ENCODE assay signal across 17 mouse cellular contexts in genomic region chr10:95330375-95331363, GRCm38 (mm10). TPM values are rescaled to one million over a fixed set of nuclear protein-coding genes. Genes with fewer than 3 reads are reported as not detected.
A peak's percentile ranks its signal among the peaks of the same experiment; 100 is the strongest.
DNase-seq lines count a peak whose midpoint lies in the region; ATAC-seq and TF ChIP-seq lines count a peak whose summit lies in the region.
"Had no signal": no experiment of that assay in that cellular context is flagged by ENCODE, and none has a peak within 500 bp of the region (broad histone marks: within the 10 kb centered on the region; RNA-seq: fewer than 3 reads in every experiment).

No protein-coding gene starts in this region.

- H3K27me3 ChIP-seq in lung, embryonic 16.5 days (ENCODE audit: control insufficient read depth, insufficient read depth, low read depth, low read length), result no peaks in the 10 kb centered on the region
- no peaks in the 10 kb centered on the region; the same call in 1 of the 2 replicates for H3K27me3 ChIP-seq in hindbrain, embryonic 14.5 days (ENCODE audit: control insufficient read depth, insufficient read depth, low read length)
- no peaks in the 10 kb centered on the region for H3K27me3 ChIP-seq in forebrain, embryonic 16.5 days (replicated peaks; ENCODE audit: control insufficient read depth, insufficient read depth, low read length)
- H3K27me3 ChIP-seq: forebrain, embryonic 13.5 days; heart, embryonic 12.5 days; limb, embryonic 13.5 days had no signal

- DNase-seq in lung, adult 2 months, result no peak
- DNase-seq in Muller cell, postnatal 12 days (ENCODE audit: inconsistent ontology term), result peak; percentile 42
- peak; percentile 73 for DNase-seq in lung, postnatal 10 days
- no peak for DNase-seq in hindbrain, embryonic 14.5 days (ENCODE audit: low spot score)
- DNase-seq in left cerebral cortex, postnatal 10 days (ENCODE audit: extremely low spot score in 1 of 2, low spot score in 2 of 2), result no peak
- DNase-seq: cerebellum, adult 9-11 months; gastrocnemius, postnatal 10 days; kidney, adult 8-10 months; right cerebral cortex, postnatal 25 days; thymus, postnatal 36 days had no signal

- H3K9ac ChIP-seq in lung, embryonic 16.5 days (ENCODE audit: low read length), result no peak overlapping the region
- H3K9ac ChIP-seq in hindbrain, embryonic 14.5 days, result no peak overlapping the region
- H3K9ac ChIP-seq in forebrain, embryonic 16.5 days (replicated peaks; ENCODE audit: low read depth, low read length), result no peak overlapping the region
- H3K9ac ChIP-seq: forebrain, embryonic 13.5 days; heart, embryonic 12.5 days; hindbrain, embryonic 12.5 days; limb, embryonic 13.5 days had no signal

- H3K4me3 ChIP-seq in lung, embryonic 16.5 days (ENCODE audit: low read length), result no peak overlapping the region
- H3K4me3 ChIP-seq in lung, adult 2 months (replicated peaks; ENCODE audit: extremely low read depth, low read depth, low read length), result no peak overlapping the region
- H3K4me3 ChIP-seq in hindbrain, embryonic 14.5 days (replicated peaks; ENCODE audit: low read length), result no peak overlapping the region
- H3K4me3 ChIP-seq in forebrain, embryonic 16.5 days (replicated peaks; ENCODE audit: low read length), result no peak overlapping the region
- H3K4me3 ChIP-seq: forebrain, embryonic 13.5 days; heart, embryonic 12.5 days; hindbrain, embryonic 12.5 days; limb, embryonic 13.5 days had no signal

- 0 out of 2 replicates have a peak overlapping the region, but pooled peaks have one; percentile 19 for H3K27ac ChIP-seq in lung, embryonic 16.5 days (ENCODE audit: low read length)
- no peak overlapping the region for H3K27ac ChIP-seq in hindbrain, embryonic 14.5 days
- no peak overlapping the region for H3K27ac ChIP-seq in forebrain, embryonic 16.5 days (ENCODE audit: low read length)
- H3K27ac ChIP-seq: forebrain, embryonic 13.5 days; hindbrain, embryonic 12.5 days; limb, embryonic 13.5 days; macrophage had no signal

- TF ChIP-seq CTCF in lung, adult 2 months (IDR thresholded peaks at IDR 0.05; ENCODE audit: insufficient read depth, low read length), result no peak

- no peaks in the 10 kb centered on the region for H3K9me3 ChIP-seq in lung, embryonic 16.5 days (ENCODE audit: control insufficient read depth, low read length)
- no peaks in the 10 kb centered on the region for H3K9me3 ChIP-seq in hindbrain, embryonic 14.5 days (ENCODE audit: control insufficient read depth, low read length)
- no peaks in the 10 kb centered on the region for H3K9me3 ChIP-seq in forebrain, embryonic 16.5 days (ENCODE audit: control insufficient read depth, low read length)
- H3K9me3 ChIP-seq: forebrain, embryonic 13.5 days; hindbrain, embryonic 12.5 days; limb, embryonic 13.5 days had no signal

- H3K4me2 ChIP-seq in lung, embryonic 16.5 days (ENCODE audit: low read depth, low read length), result no peak overlapping the region
- H3K4me2 ChIP-seq in hindbrain, embryonic 14.5 days (replicated peaks), result no peak overlapping the region
- H3K4me2 ChIP-seq in forebrain, embryonic 16.5 days (ENCODE audit: low read length), result no peak overlapping the region
- H3K4me2 ChIP-seq: forebrain, embryonic 13.5 days; heart, embryonic 12.5 days; hindbrain, embryonic 12.5 days; limb, embryonic 13.5 days had no signal

- H3K36me3 ChIP-seq in lung, embryonic 16.5 days (ENCODE audit: control insufficient read depth, insufficient read depth, low read length), result no peaks in the 10 kb centered on the region
- no peaks in the 10 kb centered on the region for H3K36me3 ChIP-seq in hindbrain, embryonic 14.5 days (replicated peaks; ENCODE audit: control insufficient read depth, insufficient read depth)
- H3K36me3 ChIP-seq in forebrain, embryonic 16.5 days (ENCODE audit: control insufficient read depth, insufficient read depth), result no peaks in the 10 kb centered on the region
- H3K36me3 ChIP-seq: heart, embryonic 12.5 days; hindbrain, embryonic 12.5 days; limb, embryonic 13.5 days had no signal

- WGBS in lung, embryonic 16.5 days, result 66% methylated on average over 9 of the region's 9 CpGs
- WGBS in lung, adult 2 months, result 51% methylated on average over 9 of the region's 9 CpGs
- 59% methylated on average over 9 of the region's 9 CpGs for WGBS in hindbrain, embryonic 14.5 days
- 58% methylated on average over 9 of the region's 9 CpGs for WGBS in forebrain, embryonic 16.5 days

- H3K4me1 ChIP-seq in lung, embryonic 16.5 days (replicated peaks; ENCODE audit: control insufficient read depth, insufficient read depth, low read length), result no peaks in the 10 kb centered on the region
- H3K4me1 ChIP-seq in lung, adult 2 months (ENCODE audit: control insufficient read depth, insufficient read depth, low read length), result no peaks in the 10 kb centered on the region; the same call in 1 of the 2 replicates
- H3K4me1 ChIP-seq in hindbrain, embryonic 14.5 days (replicated peaks; ENCODE audit: control insufficient read depth, insufficient read depth, low read length), result no peaks in the 10 kb centered on the region
- no peaks in the 10 kb centered on the region for H3K4me1 ChIP-seq in forebrain, embryonic 16.5 days (replicated peaks; ENCODE audit: control insufficient read depth, insufficient read depth, low read length)
- H3K4me1 ChIP-seq: heart, embryonic 12.5 days; hindbrain, embryonic 12.5 days; limb, embryonic 13.5 days had no signal

- no peak for TF ChIP-seq POLR2A in lung, adult 2 months (IDR thresholded peaks at IDR 0.05; ENCODE audit: borderline replicate concordance, extremely low read depth, low read depth, low read length)

- intact Hi-C loops in left cerebral cortex, postnatal 10 days (cut with DNase I), result no loop called here

- ATAC-seq in lung, embryonic 16.5 days (ENCODE audit: low read depth), result peak; percentile 60; the same call in 1 of the 2 replicates
- ATAC-seq in hindbrain, embryonic 14.5 days (ENCODE audit: low FRiP score), result no peak
- no peak for ATAC-seq in forebrain, embryonic 16.5 days
- ATAC-seq: forebrain, embryonic 13.5 days had no signal

RNA-seq across cellular contexts. Expression of gene Cradd, which starts 6.7 kb away (rescaled TPM):
- 12.0 and 12.7 TPM in 2 replicates for polyA plus RNA-seq in lung, embryonic 16.5 days (2015; fragmentation: Nextera tagmentation; extraction: Ambion mirVana)
- polyA plus RNA-seq in lung, adult 2 months (2012; rRNA removed), result 21.0 and 21.8 TPM in 2 replicates
- 9.9 and 11.6 TPM in 2 replicates for polyA plus RNA-seq in hindbrain, embryonic 14.5 days (2014; fragmentation: Nextera tagmentation; extraction: Ambion mirVana)
- total RNA-seq in left cerebral cortex, postnatal 10 days (2021), result 1 to 10 TPM; 7.1 to 7.8 TPM
- polyA plus RNA-seq in forebrain, embryonic 16.5 days (2015; fragmentation: Nextera tagmentation; extraction: Ambion mirVana), result 8.3 and 10.4 TPM in 2 replicates

Comparison
In these comparisons a context has a peak if more than half of its experiments do, and no peak if none do; other contexts are left out.
1. DNase-seq: peak in Muller cell, postnatal 12 days (single experiment) and lung, postnatal 10 days (single experiment); none in lung, adult 2 months (single experiment), hindbrain, embryonic 14.5 days (single experiment) and left cerebral cortex, postnatal 10 days (0 of 2).